Mouse (Mus musculus): Measurements from ENCODE around the gene Lrrc66.

- TF ChIP-seq CTCF (conservative IDR thresholded peaks at IDR 0.05; ENCODE audit: insufficient read depth, insufficient read length, low read depth, low read length) (no peak), POLR2A (IDR thresholded peaks at IDR 0.05; ENCODE audit: low read depth, low read length) (no peak)
Observed at GRCm38 (mm10) chr5:73651855-73652201, 19.5 kb upstream of the Lrrc66 start.
